Mouse (Mus musculus): ENCODE measurements at regions not wholly inside any gene's neighbourhood (a gene's known extent, or its start where the extent isn't known, plus 50 kb on each side); places are given as distances from the start of the nearest gene placed in this dataset.

DNA sequence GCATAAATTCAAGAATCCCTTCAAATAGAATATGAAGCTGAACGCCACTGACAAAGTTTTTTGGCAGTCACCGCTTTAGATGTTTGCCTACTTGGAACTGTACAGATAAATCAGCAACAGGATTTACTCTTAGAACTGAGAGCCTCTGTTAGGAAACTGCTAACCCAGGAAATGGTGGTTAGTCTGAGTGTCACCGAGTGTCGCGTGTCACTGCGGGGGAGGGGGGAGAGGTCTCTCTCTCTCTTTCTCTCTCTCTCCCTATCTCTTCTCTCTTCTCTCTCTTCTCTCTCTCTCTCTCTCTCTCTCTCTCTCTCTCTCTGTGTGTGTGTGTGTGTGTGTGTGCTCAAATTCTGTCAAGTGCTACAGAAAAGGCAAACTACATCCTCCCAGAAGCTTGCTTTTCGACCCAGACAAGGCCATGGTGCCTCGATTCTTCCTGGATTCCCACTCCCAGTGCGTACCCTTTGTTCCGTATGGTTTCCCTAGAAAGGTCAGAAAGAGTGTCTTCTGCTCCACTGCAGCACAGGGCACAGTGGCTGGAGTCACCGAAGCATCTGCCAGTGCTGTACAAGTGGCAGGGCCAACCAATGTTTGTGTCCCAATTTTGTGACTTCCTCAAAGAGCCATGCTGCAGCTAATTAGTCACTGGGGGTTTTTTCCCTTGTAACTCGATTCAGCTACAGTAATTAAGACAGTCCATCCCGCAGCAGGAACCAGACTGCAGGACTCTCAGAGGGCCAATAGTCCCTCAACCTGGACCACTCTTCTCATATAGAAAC, 87.0 kb downstream of the Cog6 start:
- DNase-seq (ENCODE audit: low spot score), result no peak

DNA sequence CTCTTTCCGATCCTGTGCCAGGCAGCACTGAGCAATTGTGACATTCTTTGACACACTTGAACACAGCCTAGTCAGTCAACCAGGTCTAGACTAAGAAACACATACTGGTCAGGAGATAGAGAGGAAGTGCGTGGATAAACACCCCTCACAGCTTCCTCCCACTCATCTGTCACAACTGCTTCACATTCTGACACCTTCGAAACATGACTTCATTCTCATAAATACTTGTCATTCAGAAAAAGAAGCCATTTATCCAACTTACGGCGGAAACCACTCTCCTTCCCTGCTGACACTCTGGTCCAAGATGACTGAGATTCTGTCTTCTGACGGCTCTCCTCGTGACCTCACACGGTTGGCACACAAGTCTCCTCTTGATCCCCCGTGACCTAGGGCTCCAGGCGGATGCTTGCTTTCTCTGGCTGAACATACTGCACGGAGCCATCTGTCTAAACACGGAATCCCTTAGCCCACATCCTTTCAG, 89.6 kb downstream of the Cog6 start:
- no peak for DNase-seq (ENCODE audit: low spot score)

DNA sequence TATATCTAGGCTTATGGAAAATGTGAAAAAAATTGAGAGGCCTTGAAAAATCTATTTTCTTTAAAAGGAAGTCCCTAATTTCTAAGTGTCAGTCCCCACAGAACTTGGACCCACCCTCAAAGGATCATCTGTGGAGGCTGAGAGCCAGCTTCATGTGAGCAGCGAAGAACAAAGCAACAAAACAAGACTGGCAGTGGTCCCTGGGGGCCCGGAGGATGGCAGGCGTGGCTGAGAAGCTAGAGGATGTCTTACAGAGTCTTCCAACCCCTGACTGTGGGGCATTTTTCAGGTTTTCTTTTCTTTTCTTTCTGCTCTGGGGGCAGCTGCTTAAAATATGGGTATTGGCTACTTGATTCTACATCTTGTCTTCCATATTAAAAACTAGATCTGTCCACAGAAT, 90.5 kb downstream of the Cog6 start:
- DNase-seq (ENCODE audit: low spot score), result no peak

DNA sequence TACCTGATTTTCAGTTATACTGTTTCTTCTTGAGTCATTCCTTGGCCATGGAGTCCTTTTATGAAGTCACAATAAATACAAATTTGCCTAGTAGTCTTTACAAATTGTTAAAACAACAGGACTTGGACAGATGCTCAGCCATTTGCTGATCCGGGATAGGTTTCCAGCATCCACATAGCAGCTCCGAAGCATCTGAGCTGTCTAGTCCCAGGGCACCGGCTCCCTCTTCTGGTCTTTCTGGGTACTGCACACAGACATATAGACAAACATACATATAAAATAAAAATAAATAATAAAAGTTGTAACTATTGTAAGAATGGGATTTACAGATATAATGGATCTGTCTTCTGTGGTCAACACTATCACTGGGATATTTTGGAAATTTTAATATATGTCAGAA, 91.8 kb downstream of the Cog6 start:
- DNase-seq (ENCODE audit: low spot score), result no peak

GRCm38 (mm10) chr3:52924631-52925030, 92.4 kb downstream of the Cog6 start:
- DNase-seq (ENCODE audit: low spot score), result no peak

DNA sequence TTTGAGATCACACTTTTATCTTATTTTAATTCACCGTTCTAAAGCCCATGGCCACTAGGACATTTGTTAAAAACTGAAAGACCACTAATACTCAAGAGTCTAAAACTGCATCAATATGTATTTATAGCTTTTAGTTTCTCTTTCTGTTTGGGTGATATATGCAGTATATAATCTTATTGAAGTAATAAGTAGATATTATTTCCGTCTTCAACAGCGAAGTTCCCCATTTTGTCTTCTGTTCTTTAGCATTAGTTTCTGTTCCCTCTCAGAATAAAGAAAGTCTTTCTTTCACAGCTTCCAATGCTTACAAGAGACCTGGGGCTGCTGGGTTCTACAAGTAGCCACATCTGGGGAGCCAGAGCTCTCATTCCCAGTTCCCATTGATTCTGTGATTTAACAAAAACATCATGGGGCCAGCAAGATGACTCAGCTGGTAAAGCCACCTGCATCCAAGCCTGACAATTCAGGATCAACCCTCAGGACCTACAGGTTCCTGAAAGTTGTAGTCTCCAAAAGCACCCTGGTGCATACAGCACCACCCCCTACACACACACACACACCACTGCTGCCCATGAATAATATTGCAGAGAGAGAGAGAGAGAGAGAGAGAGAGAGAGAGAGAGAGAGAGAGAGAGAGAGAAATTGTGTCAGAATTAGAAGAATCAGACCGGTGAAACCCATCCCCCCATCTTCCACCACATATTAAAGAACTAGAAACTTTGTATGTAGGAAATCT, 93.0 kb downstream of the Cog6 start:
- DNase-seq (ENCODE audit: low spot score), result no peak

DNA sequence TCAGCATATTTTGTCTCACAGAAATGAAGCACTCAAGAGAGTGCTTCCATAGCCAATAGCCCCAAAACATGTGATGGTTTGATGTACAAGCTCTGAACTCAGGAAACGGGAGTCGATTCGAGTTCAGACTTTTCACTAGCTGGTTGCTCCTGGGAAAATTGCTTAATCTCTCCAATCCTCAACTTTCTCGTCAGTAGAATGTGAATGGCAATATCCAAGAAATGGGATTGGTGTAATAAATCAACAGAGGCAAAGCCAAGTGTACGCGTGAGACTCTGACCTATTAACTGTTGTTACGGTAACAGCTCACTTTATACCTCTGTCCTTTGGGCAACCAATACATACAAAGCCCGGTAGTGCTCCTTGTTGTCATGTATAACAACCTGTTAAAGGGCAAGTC, 94.6 kb downstream of the Cog6 start:
- DNase-seq (ENCODE audit: low spot score), result no peak

DNA sequence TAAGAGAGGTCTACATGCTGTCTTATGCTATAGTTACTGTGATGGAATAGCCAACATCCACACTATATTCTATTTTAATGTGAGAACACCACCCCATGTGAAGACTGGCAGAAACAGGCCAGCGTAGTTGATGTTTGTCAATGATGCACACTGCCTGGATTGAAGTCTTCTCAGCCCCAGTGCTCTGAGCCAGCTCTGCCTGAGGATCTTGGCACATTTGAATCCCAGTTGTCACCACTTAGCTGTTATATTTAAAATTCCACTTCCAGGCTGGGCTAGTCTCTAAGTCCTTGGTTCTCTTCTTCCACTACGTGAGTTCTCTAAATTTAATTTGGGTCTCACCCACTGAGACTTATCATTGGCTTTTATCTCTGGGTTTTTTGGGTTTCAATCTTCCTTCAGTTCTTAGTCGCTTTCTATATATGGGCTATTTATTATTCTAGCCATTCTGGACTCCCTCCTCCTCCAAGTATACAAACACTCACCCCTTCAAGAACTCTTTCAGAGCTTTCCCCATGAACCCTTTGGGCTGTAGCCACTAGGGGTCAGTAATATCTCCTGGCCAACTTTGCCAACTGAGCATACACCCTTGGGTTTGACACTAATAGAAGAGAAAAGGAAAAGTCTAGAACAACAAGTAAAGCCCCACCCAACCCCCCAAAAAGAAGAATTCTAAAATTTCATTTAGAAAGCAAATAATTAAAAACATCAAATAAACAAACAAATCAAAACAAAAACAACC, 110.0 kb downstream of the Cog6 start:
- no peak for DNase-seq (ENCODE audit: low spot score)

DNA sequence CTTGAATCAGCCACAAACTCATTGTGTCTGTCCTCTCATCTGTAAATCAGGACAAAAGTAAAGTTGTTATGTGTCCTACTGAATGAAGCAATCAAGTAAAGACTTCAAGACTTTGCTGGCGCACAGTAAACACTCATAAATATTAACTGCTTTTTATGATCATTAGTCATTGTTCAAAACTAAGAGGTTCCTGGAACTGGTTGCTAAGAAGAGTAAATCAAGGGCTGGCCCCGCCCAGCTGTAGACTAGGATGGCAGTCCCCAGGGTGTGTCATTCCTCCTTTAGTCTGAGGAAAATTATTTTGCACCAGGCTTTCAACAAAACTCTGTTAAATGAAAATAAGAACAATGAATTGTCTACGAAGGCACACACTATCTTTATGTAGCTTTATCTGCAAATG, 113.0 kb downstream of the Cog6 start:
- DNase-seq (ENCODE audit: low spot score), result no peak

GRCm38 (mm10) chr3:52897665-52898064, 119.4 kb downstream of the Cog6 start:
- no peak for DNase-seq (ENCODE audit: low spot score)

DNA sequence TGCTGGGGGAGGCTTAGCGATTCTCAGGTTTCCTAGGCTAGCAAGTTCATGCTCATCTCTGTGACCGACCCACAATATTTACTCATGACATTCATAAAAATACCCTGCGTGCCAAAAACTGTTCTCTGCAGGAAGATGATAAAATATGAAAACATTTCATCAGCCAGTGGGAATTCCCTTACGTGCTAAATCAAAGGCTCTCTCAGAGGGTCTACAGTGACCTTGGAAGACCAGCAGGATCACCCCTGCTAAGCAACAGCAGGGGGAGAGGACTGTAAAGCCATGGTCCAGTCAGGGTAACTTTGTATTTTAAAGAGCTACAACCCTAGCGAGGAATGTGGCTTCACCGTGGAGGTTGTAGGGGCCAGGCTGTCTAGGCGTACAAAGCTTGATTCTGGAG, 120.6 kb downstream of the Cog6 start:
- no peak for DNase-seq (ENCODE audit: low spot score)

DNA sequence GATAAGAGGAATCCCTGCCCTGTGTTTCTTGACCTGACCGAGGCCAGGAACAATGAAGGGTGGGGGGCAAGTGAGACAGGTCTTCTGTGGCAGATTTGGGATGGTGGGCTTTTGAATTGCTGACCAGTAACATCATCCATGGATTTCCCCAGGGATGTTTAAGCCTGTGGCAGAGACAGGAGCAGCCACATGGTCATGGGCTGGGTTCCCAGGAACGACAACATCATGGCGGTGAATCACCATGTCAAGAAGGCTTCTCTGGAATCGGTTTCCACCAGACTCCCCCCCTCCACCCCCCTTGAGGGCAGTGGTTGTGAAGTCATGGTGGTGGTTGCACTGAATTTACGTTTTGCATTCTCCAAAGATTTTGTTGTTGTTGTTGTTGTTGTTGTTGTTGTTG, 121.3 kb downstream of the Cog6 start:
- DNase-seq (ENCODE audit: low spot score), result no peak

- no peak for DNase-seq (ENCODE audit: low spot score)
Observed at GRCm38 (mm10) chr3:52894812-52895211, 122.2 kb downstream of the Cog6 start.

DNA sequence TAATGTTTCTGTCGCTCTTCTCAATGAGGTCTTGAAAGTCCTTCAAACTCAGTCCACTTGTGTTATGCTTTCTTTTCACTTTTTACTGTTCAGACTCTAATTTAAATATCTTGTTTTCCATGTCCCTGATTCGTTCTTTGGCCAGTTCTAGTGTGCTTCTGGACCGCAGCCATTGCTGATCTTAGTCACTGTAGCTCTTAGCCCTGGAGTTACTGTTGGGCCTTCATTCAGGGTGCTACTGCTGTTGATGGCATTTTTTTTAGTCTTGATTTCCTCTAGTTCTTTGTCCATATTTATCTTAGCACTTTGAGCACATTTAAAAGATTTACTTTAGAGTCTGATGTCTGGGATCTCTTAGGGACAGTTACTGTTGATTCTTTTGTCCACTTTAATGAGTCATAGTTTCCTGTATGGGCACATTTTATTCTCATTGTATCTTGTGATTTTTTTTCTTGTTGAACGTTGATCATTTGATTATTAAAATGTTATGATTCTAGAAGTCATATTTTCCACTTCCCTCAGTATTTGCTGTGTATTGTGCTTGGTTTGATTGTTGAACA, 127.8 kb downstream of the Cog6 start:
- DNase-seq (ENCODE audit: low spot score), result no peak

GRCm38 (mm10) chr3:52881981-52882380, 135.1 kb downstream of the Cog6 start:
- DNase-seq (ENCODE audit: low spot score), result no peak

DNA sequence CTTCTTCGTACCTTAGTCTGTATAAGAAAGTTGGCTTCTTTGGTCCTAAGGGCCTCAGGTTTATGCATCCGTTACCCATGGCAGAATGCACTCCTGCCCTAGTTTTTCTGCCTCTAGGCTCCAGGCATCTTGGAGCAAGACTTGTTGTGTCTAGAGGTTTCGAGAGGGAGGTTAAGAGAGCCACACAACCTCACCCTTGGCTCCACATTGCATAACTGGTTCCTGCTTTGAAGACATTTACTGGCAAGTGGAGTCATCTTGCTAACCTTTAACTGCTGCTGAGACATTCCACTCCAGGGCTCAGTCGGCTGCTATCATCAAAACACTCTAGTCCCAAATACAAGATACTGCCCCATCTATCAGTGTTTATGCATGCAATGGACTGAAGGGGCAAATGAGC, 135.9 kb downstream of the Cog6 start:
- no peak for DNase-seq (ENCODE audit: low spot score)

DNA sequence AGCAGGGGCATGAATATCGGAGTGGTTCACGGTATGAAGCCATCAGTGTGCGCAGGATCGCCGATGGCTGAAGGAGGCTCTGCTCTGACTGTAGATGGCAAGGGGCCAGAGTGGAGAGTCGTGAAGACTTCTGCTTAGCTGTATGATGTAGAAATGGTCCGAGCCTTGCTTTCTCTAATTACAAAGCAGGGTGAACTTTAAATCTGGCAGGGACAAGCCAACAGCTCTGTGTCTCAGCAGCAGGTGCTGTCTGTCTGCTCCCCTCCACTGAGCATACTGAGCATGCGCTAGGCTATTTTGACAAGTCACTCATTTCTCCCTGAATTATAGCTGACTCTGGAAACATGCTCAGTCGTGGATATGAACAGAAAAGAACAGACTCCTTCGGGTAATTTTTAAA, 137.3 kb downstream of the Cog6 start:
- no peak for DNase-seq (ENCODE audit: low spot score)

- no peak for DNase-seq (ENCODE audit: low spot score)
Observed at GRCm38 (mm10) chr3:52878334-52878733, 138.7 kb downstream of the Cog6 start.

GRCm38 (mm10) chr3:52872260-52872659, 144.8 kb downstream of the Cog6 start:
- DNase-seq (ENCODE audit: low spot score), result no peak

- no peak for DNase-seq (ENCODE audit: low spot score)
Observed at GRCm38 (mm10) chr3:52863146-52863849, 153.7 kb downstream of the Cog6 start.

DNA sequence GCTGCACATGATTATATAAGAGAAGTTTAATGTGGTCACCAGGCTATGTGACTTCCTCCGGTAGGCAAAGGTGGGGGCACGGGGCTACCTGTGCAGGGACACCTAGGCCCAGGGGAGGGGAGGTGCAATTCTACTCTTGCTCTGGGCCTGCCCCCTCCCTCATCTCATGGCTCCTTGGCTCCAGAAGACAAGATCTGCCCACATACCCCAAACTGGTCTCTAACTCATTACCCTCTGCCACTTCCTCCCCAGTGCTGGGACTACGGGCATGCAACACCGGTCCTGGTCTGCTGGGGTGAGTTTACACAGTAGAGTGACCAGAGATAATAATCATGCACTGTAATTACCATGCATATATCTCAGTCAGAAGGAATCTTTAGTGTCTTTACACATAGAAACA, 155.0 kb downstream of the Cog6 start:
- DNase-seq (ENCODE audit: low spot score), result no peak

- no peak for DNase-seq (ENCODE audit: low spot score)
Observed at GRCm38 (mm10) chr3:52861538-52861937, 155.5 kb downstream of the Cog6 start.

Measured in ovary, postnatal 10 days (tissue).